Mouse (Mus musculus) hindbrain, embryonic 10.5 days (tissue): ENCODE measurements around the gene Ptprq. TPM values are rescaled to one million over a fixed set of nuclear protein-coding genes. Genes with fewer than 3 reads are reported as not detected.
A peak's percentile ranks its signal among the peaks of the same experiment; 100 is the strongest.

Source experiments
- DNase-seq: peaks from one replicate; pipeline ENCODE4 v3.0.0-alpha.2; 2017; ENCODE audit warnings: low spot score
- H3K27ac ChIP-seq: fragments of 300-500 bp; sonication (generic); 2 replicates; pipeline ENCODE4 v1.5.1; 2016; ENCODE audit warnings: mild to moderate bottlenecking, moderate library complexity
- H3K27me3 ChIP-seq: fragments of 300-500 bp; sonication (generic); 2 replicates; pipeline ENCODE4 v1.6.1; 2016; ENCODE audit warnings: mild to moderate bottlenecking; ENCODE audit not compliant: poor library complexity, insufficient read depth, severe bottlenecking
- H3K36me3 ChIP-seq: fragments of 300-500 bp; sonication (generic); 2 replicates; pipeline ENCODE4 v1.6.1; 2016; ENCODE audit warnings: mild to moderate bottlenecking, moderate library complexity
- H3K4me1 ChIP-seq: fragments of 300-500 bp; sonication (generic); replicated peaks from 2 replicates; pipeline ENCODE4 v1.6.1; 2016; ENCODE audit warnings: mild to moderate bottlenecking
- H3K4me3 ChIP-seq: fragments of 300-500 bp; sonication (generic); 2 replicates; pipeline ENCODE4 v1.5.1; 2016; ENCODE audit warnings: mild to moderate bottlenecking, moderate library complexity
- H3K9me3 ChIP-seq: fragments of 300-500 bp; sonication (generic); 2 replicates; pipeline ENCODE4 v1.6.1; 2016; ENCODE audit warnings: mild to moderate bottlenecking, moderate library complexity
- WGBS: fragments of 180-500 bp; shearing (Covaris S2); methylation state at CpG from one replicate; pipeline ENCODE4 v1.1.7; 2016; 5-methylcytosine and 5-hydroxymethylcytosine counted together
- polyA plus RNA-seq: library from polyadenylated mRNA; unstranded; fragments of >200 nt; fragmentation: Nextera tagmentation; extraction: Ambion mirVana; gene quantifications from 2 replicates; pipeline ENCODE4 v1.2.1, GENCODE M21; 2016

Ptprq gene
- polyA plus RNA-seq, result 0.02 and 0.07 TPM in 2 replicates

DNA sequence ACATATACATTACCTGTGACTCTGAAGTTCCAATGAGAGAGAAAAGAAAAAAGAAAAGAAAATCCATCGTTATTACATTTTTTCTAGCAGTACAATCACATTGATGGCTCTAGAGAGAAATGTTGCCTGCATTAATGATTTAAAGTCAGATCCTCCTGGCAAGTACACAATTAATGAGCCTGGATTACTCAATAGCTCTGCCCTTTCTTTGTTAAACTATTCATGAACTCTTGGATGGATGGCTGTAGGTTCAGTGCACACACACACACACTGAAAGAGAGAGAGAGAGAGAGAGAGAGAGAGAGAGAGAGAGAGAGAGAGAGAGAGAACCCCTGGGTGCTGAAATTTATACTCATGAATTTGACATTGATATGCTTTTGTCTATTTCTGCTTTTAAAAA, at the start of gene Ptprq:
Ptprq (minus strand) TSS at position 246 of the 400 bp plus-strand sequence.
- H3K4me1 ChIP-seq, result no peaks in the 10 kb centered on the region
- no peaks in the 10 kb centered on the region for H3K9me3 ChIP-seq
- 82% methylated on average over 1 of the region's 1 CpGs for WGBS

DNA sequence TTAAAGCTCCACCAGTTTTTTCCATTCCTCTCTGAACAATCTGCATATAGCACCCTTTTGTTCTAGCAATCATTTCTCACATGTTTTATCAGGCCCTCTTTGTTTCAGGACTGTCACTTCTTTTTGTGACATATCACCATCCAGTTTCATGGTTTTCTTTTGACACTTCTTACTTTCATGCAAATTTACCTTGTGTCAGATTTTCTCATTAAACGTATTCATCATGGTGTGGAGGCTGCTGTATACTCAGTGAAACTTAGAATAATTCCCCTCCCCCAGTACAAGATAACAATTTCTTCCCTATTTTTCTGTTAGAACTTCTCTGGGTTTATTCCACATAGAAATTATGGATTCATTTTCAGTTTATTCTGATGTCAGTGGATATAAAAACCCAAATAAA, 39.8 kb upstream of the Ptprq start:
- H3K36me3 ChIP-seq, result no peaks in the 10 kb centered on the region
- 64% methylated on average over 1 of the region's 1 CpGs for WGBS
- no peaks in the 10 kb centered on the region for H3K27me3 ChIP-seq
- H3K27ac ChIP-seq, result no peak overlapping the region
- no peaks in the 10 kb centered on the region for H3K4me1 ChIP-seq
- H3K4me3 ChIP-seq, result no peak overlapping the region
- DNase-seq, result no peak
- no peaks in the 10 kb centered on the region for H3K9me3 ChIP-seq

More for the DNA sequence above, at the start of gene Ptprq:
- H3K4me3 ChIP-seq, result no peak within 1 kb of the TSS
- no peaks in the 10 kb centered on the region for H3K27me3 ChIP-seq
- H3K36me3 ChIP-seq, result no peaks in the 10 kb centered on the region
- no peak within 1 kb of the TSS for H3K27ac ChIP-seq
- no peak for DNase-seq

GRCm38 (mm10) chr10:107753471-107753870, 33.6 kb upstream of the Ptprq start:
- Histone ChIP-seq H3K27ac (no peak overlapping the region), H3K36me3 (no peaks in the 10 kb centered on the region), H3K4me1 (peaks cover 15% of the 10 kb centered on the region), H3K27me3 (no peaks in the 10 kb centered on the region), H3K9me3 (no peaks in the 10 kb centered on the region), H3K4me3 (no peak overlapping the region)
- DNase-seq, result no peak
- 86% methylated on average over 3 of the region's 3 CpGs for WGBS

DNA sequence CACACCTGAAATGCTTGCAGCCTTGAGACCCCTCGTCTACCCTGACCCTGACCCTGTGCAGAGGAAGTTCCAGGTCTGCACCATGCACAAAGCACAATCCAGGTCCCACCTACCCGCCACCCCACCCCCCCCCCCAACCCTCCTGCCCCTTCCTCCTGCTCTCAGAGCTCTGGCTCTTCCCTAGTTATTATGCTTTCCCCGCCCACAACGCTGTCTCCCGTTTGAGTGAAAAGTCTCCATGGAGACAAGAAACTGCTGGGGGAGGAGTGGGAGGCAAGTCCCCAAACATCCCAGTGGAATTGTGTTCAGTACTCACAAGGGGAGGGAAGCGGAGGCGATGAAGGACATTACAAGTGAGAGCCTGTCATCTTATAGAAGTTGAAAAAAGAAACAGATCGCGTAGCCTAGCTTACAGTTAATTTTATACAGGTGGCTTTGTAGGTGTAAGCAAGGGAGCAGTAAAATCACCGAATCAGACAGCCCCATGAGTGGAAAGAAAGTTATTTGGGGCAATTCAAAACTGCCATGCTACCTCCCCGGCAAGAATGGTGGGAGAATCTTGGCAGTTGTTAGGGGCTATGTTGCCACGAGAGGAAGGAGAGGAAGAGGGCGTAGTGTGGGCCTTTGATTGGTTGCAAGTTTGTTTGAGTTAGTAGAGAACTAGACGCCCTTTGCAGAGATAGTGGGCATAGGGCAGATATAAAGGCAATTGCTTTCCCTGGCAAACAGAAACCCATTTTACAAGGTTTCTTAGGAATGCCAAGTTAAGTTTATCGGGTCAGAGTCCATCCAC, 32.7 kb upstream of the Ptprq start:
- Histone ChIP-seq H3K9me3 (no peaks in the 10 kb centered on the region), H3K27me3 (no peaks in the 10 kb centered on the region), H3K4me3 (peak overlapping the region; percentile 36), H3K36me3 (no peaks in the 10 kb centered on the region), H3K4me1 (peaks cover 15% of the 10 kb centered on the region), H3K27ac (peak overlapping the region; percentile 50; the same call in 1 of the 2 replicates)
- peak; percentile 63 for DNase-seq
- WGBS, result 26% methylated on average over 15 of the region's 15 CpGs

DNA sequence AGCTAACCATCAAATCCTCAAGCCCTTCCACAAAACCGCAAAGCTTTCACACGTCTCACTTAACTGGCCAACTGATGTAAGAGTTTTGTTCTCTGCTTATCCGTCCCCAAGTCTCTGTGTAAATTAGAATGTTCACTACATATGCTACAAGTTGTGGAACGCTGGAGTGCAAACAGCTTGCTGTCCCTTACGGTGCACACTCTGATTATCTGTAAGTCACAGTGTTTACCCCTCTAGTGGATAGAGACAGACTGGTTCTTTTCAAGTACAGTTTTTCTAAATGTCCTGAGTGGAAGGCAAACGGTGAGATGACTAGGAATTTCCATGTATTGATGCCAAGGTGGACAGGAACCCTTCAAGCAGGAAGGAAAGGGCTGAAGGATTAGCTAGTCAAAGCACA, 32.1 kb upstream of the Ptprq start:
- no peaks in the 10 kb centered on the region for H3K9me3 ChIP-seq
- no peaks in the 10 kb centered on the region for H3K36me3 ChIP-seq

GRCm38 (mm10) chr10:107747566-107747965, 27.7 kb upstream of the Ptprq start:
- H3K36me3 ChIP-seq, result no peaks in the 10 kb centered on the region
- DNase-seq, result no peak
- H3K9me3 ChIP-seq, result no peaks in the 10 kb centered on the region
- no peak overlapping the region for H3K27ac ChIP-seq
- no peak overlapping the region for H3K4me3 ChIP-seq
- H3K27me3 ChIP-seq, result no peaks in the 10 kb centered on the region
- 21% methylated on average over 5 of the region's 5 CpGs for WGBS
- peaks cover 15% of the 10 kb centered on the region for H3K4me1 ChIP-seq

More for the DNA sequence above, 32.1 kb upstream of the Ptprq start:
- H3K4me3 ChIP-seq, result peak overlapping the region; percentile 36
- DNase-seq, result no peak
- H3K4me1 ChIP-seq, result peaks cover 15% of the 10 kb centered on the region
- H3K27ac ChIP-seq, result peak overlapping the region; percentile 50; the same call in 1 of the 2 replicates
- 34% methylated on average over 6 of the region's 6 CpGs for WGBS
- no peaks in the 10 kb centered on the region for H3K27me3 ChIP-seq

DNA sequence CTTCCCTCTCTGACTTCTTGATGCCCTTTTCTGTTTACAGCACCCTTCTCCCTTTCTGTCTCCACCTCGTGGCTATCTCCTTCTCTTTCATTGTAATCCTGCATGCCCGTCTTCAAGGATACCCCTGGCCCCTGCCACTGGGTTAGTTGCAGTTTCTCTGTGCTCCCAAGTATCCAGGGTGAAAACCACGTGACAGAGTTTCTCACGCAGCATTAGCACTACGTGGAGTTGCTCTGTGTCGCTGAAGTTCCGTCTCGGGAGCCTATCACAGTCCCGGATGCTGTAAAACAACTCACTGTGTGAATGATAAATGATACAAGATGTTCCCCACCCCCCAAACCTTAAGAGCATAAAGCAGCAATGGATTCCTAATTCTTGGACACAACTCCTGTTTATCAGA, 26.9 kb upstream of the Ptprq start:
- H3K27ac ChIP-seq, result no peak overlapping the region
- no peaks in the 10 kb centered on the region for H3K9me3 ChIP-seq
- no peak for DNase-seq
- no peaks in the 10 kb centered on the region for H3K27me3 ChIP-seq
- WGBS, result 35% methylated on average over 9 of the region's 9 CpGs
- H3K4me1 ChIP-seq, result peaks cover 6% of the 10 kb centered on the region
- H3K4me3 ChIP-seq, result no peak overlapping the region
- no peaks in the 10 kb centered on the region for H3K36me3 ChIP-seq

- WGBS, result 90% methylated on average over 5 of the region's 5 CpGs
- H3K36me3 ChIP-seq, result no peaks in the 10 kb centered on the region
- H3K4me1 ChIP-seq, result no peaks in the 10 kb centered on the region; the same call in 1 of the 2 replicates
- DNase-seq, result no peak
- H3K27ac ChIP-seq, result no peak overlapping the region
- H3K4me3 ChIP-seq, result no peak overlapping the region
- no peaks in the 10 kb centered on the region for H3K9me3 ChIP-seq
- H3K27me3 ChIP-seq, result no peaks in the 10 kb centered on the region
Observed at GRCm38 (mm10) chr10:107739815-107740214, 20.0 kb upstream of the Ptprq start.

GRCm38 (mm10) chr10:107737743-107738142, 17.9 kb upstream of the Ptprq start:
- no peak for DNase-seq
- Histone ChIP-seq H3K36me3 (no peaks in the 10 kb centered on the region), H3K4me1 (peaks cover 6% of the 10 kb centered on the region), H3K9me3 (no peaks in the 10 kb centered on the region), H3K27ac (no peak overlapping the region), H3K27me3 (no peaks in the 10 kb centered on the region), H3K4me3 (no peak overlapping the region)
- 87% methylated on average over 6 of the region's 6 CpGs for WGBS

- DNase-seq, result no peak
- H3K4me1 ChIP-seq, result peaks cover 6% of the 10 kb centered on the region
- no peaks in the 10 kb centered on the region for H3K9me3 ChIP-seq
- H3K4me3 ChIP-seq, result no peak overlapping the region
- WGBS, result 78% methylated on average over 7 of the region's 7 CpGs
- no peaks in the 10 kb centered on the region for H3K36me3 ChIP-seq
- H3K27ac ChIP-seq, result no peak overlapping the region
- no peaks in the 10 kb centered on the region for H3K27me3 ChIP-seq
Observed at GRCm38 (mm10) chr10:107735448-107735847, 15.6 kb upstream of the Ptprq start.

DNA sequence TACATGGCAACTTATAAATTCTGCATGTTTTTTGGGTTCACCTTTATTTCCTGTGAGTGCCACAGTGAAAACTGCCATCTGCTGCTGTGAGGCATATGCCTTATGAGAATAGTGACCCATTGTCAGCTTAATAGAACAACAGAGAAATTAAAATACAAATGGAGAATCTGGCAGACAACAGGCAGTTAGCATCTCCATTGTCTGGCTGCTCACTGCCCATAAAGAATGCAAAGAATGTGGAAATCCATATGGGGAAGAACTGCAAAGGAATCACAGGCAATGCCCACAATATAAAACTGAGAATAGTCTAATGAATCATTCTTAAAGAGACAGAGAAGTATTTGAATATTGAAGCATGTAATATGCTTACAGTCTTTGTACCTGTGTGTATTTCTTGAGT, 14.5 kb upstream of the Ptprq start:
- no peak overlapping the region for H3K4me3 ChIP-seq
- DNase-seq, result no peak
- H3K27ac ChIP-seq, result no peak overlapping the region
- H3K27me3 ChIP-seq, result no peaks in the 10 kb centered on the region
- H3K36me3 ChIP-seq, result no peaks in the 10 kb centered on the region
- no peaks in the 10 kb centered on the region for H3K9me3 ChIP-seq
- peaks cover 6% of the 10 kb centered on the region for H3K4me1 ChIP-seq

- no peak for DNase-seq
- no peak overlapping the region for H3K27ac ChIP-seq
- H3K27me3 ChIP-seq, result no peaks in the 10 kb centered on the region
- 80% methylated on average over 7 of the region's 7 CpGs for WGBS
- H3K36me3 ChIP-seq, result no peaks in the 10 kb centered on the region
- no peaks in the 10 kb centered on the region for H3K4me1 ChIP-seq
- H3K9me3 ChIP-seq, result no peaks in the 10 kb centered on the region
- no peak overlapping the region for H3K4me3 ChIP-seq
Observed at GRCm38 (mm10) chr10:107725631-107726030, 5.8 kb upstream of the Ptprq start.

- Histone ChIP-seq H3K4me3 (no peak overlapping the region), H3K27ac (no peak overlapping the region), H3K27me3 (no peaks in the 10 kb centered on the region), H3K4me1 (no peaks in the 10 kb centered on the region), H3K9me3 (no peaks in the 10 kb centered on the region), H3K36me3 (no peaks in the 10 kb centered on the region)
- DNase-seq, result no peak
- WGBS, result 53% methylated on average over 3 of the region's 3 CpGs
Observed at GRCm38 (mm10) chr10:107704443-107704842, 15.4 kb downstream of the Ptprq start.
